Mouse (Mus musculus) lung, postnatal 10 days (tissue): ENCODE data around the gene Pla2g4d.
A peak's percentile ranks its signal among the peaks of the same experiment; 100 is the strongest.

Experiments
- DNase-seq: peaks from one replicate; pipeline ENCODE4 v3.0.0; 2021

Pla2g4d gene

GRCm38 (mm10) chr2:120288995-120289394 is at the start of gene Pla2g4d:
Pla2g4d (minus strand) TSS chr2:120289197.
- no peak for DNase-seq

- no peak for DNase-seq
These were observed 48.9 kb upstream of the Pla2g4d start for GRCm38 (mm10) chr2:120337886-120338285.

GRCm38 (mm10) chr2:120331575-120331974 is 42.6 kb upstream of the Pla2g4d start:
- DNase-seq, result no peak

- no peak for DNase-seq
These were observed 26.1 kb upstream of the Pla2g4d start for GRCm38 (mm10) chr2:120315077-120315476.

GRCm38 (mm10) chr2:120314487-120314886 is 25.5 kb upstream of the Pla2g4d start:
- DNase-seq, result no peak

GRCm38 (mm10) chr2:120313976-120314375 is 25.0 kb upstream of the Pla2g4d start, which contains the start of gene Pla2g4f:
Pla2g4f (minus strand) TSS chr2:120314165.
- peak; percentile 64 for DNase-seq

GRCm38 (mm10) chr2:120312276-120312825 is 23.4 kb upstream of the Pla2g4d start:
- DNase-seq, result peak; percentile 40

- peak; percentile 11 for DNase-seq
These were observed 15.1 kb upstream of the Pla2g4d start for GRCm38 (mm10) chr2:120304113-120304512.

GRCm38 (mm10) chr2:120301076-120301475 is 12.1 kb upstream of the Pla2g4d start:
- no peak for DNase-seq

- no peak for DNase-seq
These were observed 10.9 kb upstream of the Pla2g4d start for GRCm38 (mm10) chr2:120299866-120300265.

GRCm38 (mm10) chr2:120296160-120296559 is 7.2 kb upstream of the Pla2g4d start:
- no peak for DNase-seq

GRCm38 (mm10) chr2:120291471-120292078 is 2.6 kb upstream of the Pla2g4d start:
- DNase-seq, result no peak

- no peak for DNase-seq
These were observed 596 bp downstream of the Pla2g4d start for GRCm38 (mm10) chr2:120288401-120288800.

GRCm38 (mm10) chr2:120285639-120286038 is 3.4 kb downstream of the Pla2g4d start:
- no peak for DNase-seq

GRCm38 (mm10) chr2:120284705-120285104 is 4.3 kb downstream of the Pla2g4d start:
- DNase-seq, result no peak

- DNase-seq, result no peak
These were observed 4.9 kb downstream of the Pla2g4d start for GRCm38 (mm10) chr2:120284094-120284493.

- no peak for DNase-seq
These were observed 5.4 kb downstream of the Pla2g4d start for GRCm38 (mm10) chr2:120283550-120283949.

GRCm38 (mm10) chr2:120281221-120281620 is 7.8 kb downstream of the Pla2g4d start:
- DNase-seq, result no peak

- DNase-seq, result peak; percentile 56
These were observed 9.0 kb downstream of the Pla2g4d start for GRCm38 (mm10) chr2:120279961-120280360.

GRCm38 (mm10) chr2:120276951-120277350 is 12.0 kb downstream of the Pla2g4d start:
- DNase-seq, result no peak

GRCm38 (mm10) chr2:120268635-120269034 is 20.4 kb downstream of the Pla2g4d start:
- peak; percentile 36 for DNase-seq

- DNase-seq, result no peak
These were observed 23.5 kb downstream of the Pla2g4d start for GRCm38 (mm10) chr2:120265523-120265922.

- DNase-seq, result no peak
These were observed 24.1 kb downstream of the Pla2g4d start for GRCm38 (mm10) chr2:120264858-120265257.

GRCm38 (mm10) chr2:120262876-120263275 is 26.1 kb downstream of the Pla2g4d start:
- no peak for DNase-seq

GRCm38 (mm10) chr2:120261346-120261745 is 27.7 kb downstream of the Pla2g4d start:
- no peak for DNase-seq
